Mouse (Mus musculus): ENCODE results near the gene Fcrl5. TPM values are rescaled to one million over a fixed set of nuclear protein-coding genes. Genes with fewer than 3 reads are reported as not detected.

Gene Fcrl5
- polyA plus RNA-seq, 1 experiment, result not detected

GRCm38 (mm10) chr3:87502771-87503170, 67.2 kb downstream of the Fcrl5 start:
- no peak for DNase-seq (ENCODE audit: low read depth)
- TF ChIP-seq CTCF (IDR thresholded peaks at IDR 0.05; ENCODE audit: borderline replicate concordance, extremely low read depth, insufficient read depth, insufficient read length), result no peak
- no peak for TF ChIP-seq POLR2A (IDR thresholded peaks at IDR 0.05; ENCODE audit: borderline replicate concordance, extremely low read depth, insufficient read depth, insufficient read length, poor library complexity, severe bottlenecking)

GRCm38 (mm10) chr3:87504330-87504729, 68.8 kb downstream of the Fcrl5 start:
- DNase-seq (ENCODE audit: low read depth), result peak; percentile 78
- TF ChIP-seq POLR2A (IDR thresholded peaks at IDR 0.05; ENCODE audit: borderline replicate concordance, extremely low read depth, insufficient read depth, insufficient read length, poor library complexity, severe bottlenecking), result no peak
- TF ChIP-seq CTCF (IDR thresholded peaks at IDR 0.05; ENCODE audit: borderline replicate concordance, extremely low read depth, insufficient read depth, insufficient read length), result peak; percentile 76; the same call in 1 of the 2 replicates

- TF ChIP-seq POLR2A (IDR thresholded peaks at IDR 0.05; ENCODE audit: borderline replicate concordance, extremely low read depth, insufficient read depth, insufficient read length, poor library complexity, severe bottlenecking), result no peak
- TF ChIP-seq CTCF (IDR thresholded peaks at IDR 0.05; ENCODE audit: borderline replicate concordance, extremely low read depth, insufficient read depth, insufficient read length), result no peak
- no peak for DNase-seq (ENCODE audit: low read depth)
Measured at GRCm38 (mm10) chr3:87504749-87505425, 69.3 kb downstream of the Fcrl5 start.

- no peak for DNase-seq (ENCODE audit: low read depth)
- TF ChIP-seq POLR2A (IDR thresholded peaks at IDR 0.05; ENCODE audit: borderline replicate concordance, extremely low read depth, insufficient read depth, insufficient read length, poor library complexity, severe bottlenecking) (no peak), CTCF (IDR thresholded peaks at IDR 0.05; ENCODE audit: borderline replicate concordance, extremely low read depth, insufficient read depth, insufficient read length) (no peak)
Measured at GRCm38 (mm10) chr3:87506456-87507416, 71.2 kb downstream of the Fcrl5 start.

- peak; percentile 83 for TF ChIP-seq CTCF (IDR thresholded peaks at IDR 0.05; ENCODE audit: borderline replicate concordance, extremely low read depth, insufficient read depth, insufficient read length)
- TF ChIP-seq POLR2A (IDR thresholded peaks at IDR 0.05; ENCODE audit: borderline replicate concordance, extremely low read depth, insufficient read depth, insufficient read length, poor library complexity, severe bottlenecking), result no peak
- DNase-seq (ENCODE audit: low read depth), result peak; percentile 85
Measured at GRCm38 (mm10) chr3:87508205-87508901, 72.8 kb downstream of the Fcrl5 start.

- DNase-seq (ENCODE audit: low read depth), result no peak
- TF ChIP-seq CTCF (IDR thresholded peaks at IDR 0.05; ENCODE audit: borderline replicate concordance, extremely low read depth, insufficient read depth, insufficient read length) (no peak), POLR2A (IDR thresholded peaks at IDR 0.05; ENCODE audit: borderline replicate concordance, extremely low read depth, insufficient read depth, insufficient read length, poor library complexity, severe bottlenecking) (no peak)
Measured at GRCm38 (mm10) chr3:87509061-87509460, 73.5 kb downstream of the Fcrl5 start.

- TF ChIP-seq CTCF (IDR thresholded peaks at IDR 0.05; ENCODE audit: borderline replicate concordance, extremely low read depth, insufficient read depth, insufficient read length) (no peak), POLR2A (IDR thresholded peaks at IDR 0.05; ENCODE audit: borderline replicate concordance, extremely low read depth, insufficient read depth, insufficient read length, poor library complexity, severe bottlenecking) (no peak)
- DNase-seq (ENCODE audit: low read depth), result no peak
Measured at GRCm38 (mm10) chr3:87510832-87511231, 75.3 kb downstream of the Fcrl5 start.

- no peak for DNase-seq (ENCODE audit: low read depth)
- no peak for TF ChIP-seq CTCF (IDR thresholded peaks at IDR 0.05; ENCODE audit: borderline replicate concordance, extremely low read depth, insufficient read depth, insufficient read length)
- no peak for TF ChIP-seq POLR2A (IDR thresholded peaks at IDR 0.05; ENCODE audit: borderline replicate concordance, extremely low read depth, insufficient read depth, insufficient read length, poor library complexity, severe bottlenecking)
Measured at GRCm38 (mm10) chr3:87511971-87512765, 76.6 kb downstream of the Fcrl5 start.

- TF ChIP-seq POLR2A (IDR thresholded peaks at IDR 0.05; ENCODE audit: borderline replicate concordance, extremely low read depth, insufficient read depth, insufficient read length, poor library complexity, severe bottlenecking), result no peak
- TF ChIP-seq CTCF (IDR thresholded peaks at IDR 0.05; ENCODE audit: borderline replicate concordance, extremely low read depth, insufficient read depth, insufficient read length), result no peak
- no peak for DNase-seq (ENCODE audit: low read depth)
Measured at GRCm38 (mm10) chr3:87515567-87516081, 80.1 kb downstream of the Fcrl5 start.

GRCm38 (mm10) chr3:87518425-87518824, 82.9 kb downstream of the Fcrl5 start:
- TF ChIP-seq POLR2A (IDR thresholded peaks at IDR 0.05; ENCODE audit: borderline replicate concordance, extremely low read depth, insufficient read depth, insufficient read length, poor library complexity, severe bottlenecking), result no peak
- no peak for TF ChIP-seq CTCF (IDR thresholded peaks at IDR 0.05; ENCODE audit: borderline replicate concordance, extremely low read depth, insufficient read depth, insufficient read length)
- DNase-seq (ENCODE audit: low read depth), result no peak

All from brain, embryonic 14.5 days (tissue).